Mouse (Mus musculus) liver, adult 2 months (tissue): Measurements from ENCODE around the gene Rp9. TPM values are rescaled to one million over a fixed set of nuclear protein-coding genes. Genes with fewer than 3 reads are reported as not detected.

ENCODE experiments used
- DNase-seq: peaks from one replicate; pipeline ENCODE4 v3.0.0-alpha.2; 2011; ENCODE audit warnings: low read depth, low spot score; ENCODE audit errors: extremely low read depth
- H3K27ac ChIP-seq: fragments of 200-500 bp; replicated peaks from 2 replicates; pipeline ENCODE4 v1.5.1; 2012; ENCODE audit warnings: low read depth, mild to moderate bottlenecking, control low read depth, inconsistent platforms, low read length; ENCODE audit not compliant: insufficient read depth
- H3K27me3 ChIP-seq: fragments of 200-500 bp; 2 replicates; pipeline ENCODE4 v1.6.1; 2012; ENCODE audit warnings: mild to moderate bottlenecking, moderate library complexity, low read length, inconsistent platforms; ENCODE audit not compliant: control insufficient read depth, insufficient read depth
- H3K36me3 ChIP-seq: fragments of 200-500 bp; 2 replicates; pipeline ENCODE4 v1.6.1; 2012; ENCODE audit warnings: low read length, inconsistent platforms; ENCODE audit not compliant: control insufficient read depth, insufficient read depth
- H3K4me1 ChIP-seq: fragments of 200-500 bp; 2 replicates; pipeline ENCODE4 v1.6.1; 2011; ENCODE audit warnings: low read length; ENCODE audit not compliant: control insufficient read depth, insufficient read depth
- H3K4me3 ChIP-seq: fragments of 200-500 bp; 2 replicates; pipeline ENCODE4 v1.5.1; 2011; ENCODE audit warnings: low read depth, mild to moderate bottlenecking, control low read depth, low read length, moderate library complexity; ENCODE audit not compliant: insufficient read depth
- H3K79me2 ChIP-seq: fragments of 200-500 bp; 2 replicates; pipeline ENCODE4 v1.6.1; 2012; ENCODE audit warnings: inconsistent platforms, mild to moderate bottlenecking, low read length, moderate library complexity; ENCODE audit not compliant: control insufficient read depth, insufficient read depth
- H3K9ac ChIP-seq: fragments of 200-500 bp; 2 replicates; pipeline ENCODE4 v1.6.1; 2012; ENCODE audit warnings: low read depth, mild to moderate bottlenecking, control low read depth, inconsistent platforms, low read length
- CTCF ChIP-seq: fragments of 200-500 bp; IDR thresholded peaks from 2 replicates; pipeline ENCODE4 v1.5.1; 2011; ENCODE audit warnings: low read depth, low read length, control low read depth
- POLR2A ChIP-seq: fragments of 200-500 bp; IDR thresholded peaks from 2 replicates; pipeline ENCODE4 v1.6.1; 2011; ENCODE audit warnings: low read length, control low read depth; ENCODE audit not compliant: insufficient read depth; ENCODE audit errors: extremely low read depth
- WGBS: fragments of 180-500 bp; shearing (Covaris S2); methylation state at CpG from one replicate; pipeline ENCODE4 v1.1.7; 2018; 5-methylcytosine and 5-hydroxymethylcytosine counted together
- polyA plus RNA-seq: library from polyadenylated mRNA; depleted of rRNA; stranded (reverse); fragments of >200 nt; gene quantifications from 2 replicates; pipeline ENCODE4 v1.2.3, GENCODE M21; 2012; rRNA removed
- total RNA-seq: library from RNA; depleted of rRNA; stranded (reverse); fragments of >200 nt; gene quantifications from 2 replicates; pipeline ENCODE4 v1.2.3, GENCODE M21; 2014; rRNA removed

The Rp9 gene
- total and polyA plus RNA-seq, 2 experiments, result 47.1 to 58.1 TPM

DNA sequence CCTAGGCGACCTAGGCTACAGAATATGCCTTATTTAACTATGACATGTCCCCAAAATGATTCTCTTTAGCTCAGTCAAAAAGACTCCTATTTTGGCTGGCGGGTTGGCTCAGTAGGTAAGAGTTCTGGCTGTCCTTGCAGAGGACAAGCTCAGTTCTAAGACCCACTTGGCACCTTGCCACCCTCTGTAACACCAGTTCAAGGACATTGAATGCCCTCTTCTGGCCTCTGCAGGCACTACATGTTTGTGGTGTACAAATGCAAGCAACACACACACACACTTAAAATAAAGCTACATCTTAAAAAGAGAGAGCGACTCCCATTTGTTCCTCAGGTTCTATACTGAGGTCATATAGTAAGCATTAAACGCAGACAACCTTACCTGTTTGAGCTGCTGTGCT is 96.8 kb downstream of the Rp9 start:
- Histone ChIP-seq H3K4me3 (no peak overlapping the region), H3K4me1 (no peaks in the 10 kb centered on the region), H3K36me3 (no peaks in the 10 kb centered on the region), H3K9ac (no peak overlapping the region), H3K79me2 (no peaks in the 10 kb centered on the region), H3K27me3 (no peaks in the 10 kb centered on the region), H3K27ac (no peak overlapping the region)
- WGBS, result 98% methylated on average over 4 of the region's 4 CpGs
- peak; percentile 12 for DNase-seq
- TF ChIP-seq CTCF (peak; percentile 13; the same call in 1 of the 2 replicates), POLR2A (no peak)

DNA sequence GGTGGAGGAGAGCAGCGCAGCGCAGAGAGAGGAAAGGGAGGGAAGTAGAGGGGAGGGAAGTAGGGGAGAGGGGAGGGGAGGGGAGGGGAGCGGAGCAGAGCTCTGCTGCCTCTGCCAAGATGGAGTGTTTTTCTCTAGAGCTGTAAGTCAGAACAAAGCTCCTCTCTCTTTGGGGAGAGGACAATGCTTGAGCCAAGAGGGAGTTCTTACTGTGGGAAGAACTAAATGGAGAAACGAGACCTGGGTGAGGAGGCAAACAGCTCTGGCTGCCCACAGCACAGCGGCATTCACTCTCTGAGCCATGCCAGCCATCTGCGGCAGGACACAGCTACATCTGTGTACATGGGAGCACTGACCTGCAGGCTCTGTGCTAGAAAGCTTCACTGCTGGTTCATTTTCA is 101.5 kb downstream of the Rp9 start:
- WGBS, result 81% methylated on average over 6 of the region's 6 CpGs
- Histone ChIP-seq H3K4me1 (no peaks in the 10 kb centered on the region), H3K27ac (peak overlapping the region; percentile 18; the same call in 1 of the 2 replicates), H3K4me3 (peak overlapping the region; percentile 14; the same call in 1 of the 2 replicates), H3K27me3 (no peaks in the 10 kb centered on the region), H3K36me3 (no peaks in the 10 kb centered on the region), H3K9ac (no peak overlapping the region), H3K79me2 (no peaks in the 10 kb centered on the region)
- no peak for DNase-seq
- TF ChIP-seq CTCF, result no peak
- TF ChIP-seq POLR2A, result no peak

- Histone ChIP-seq H3K36me3 (no peaks in the 10 kb centered on the region), H3K4me1 (no peaks in the 10 kb centered on the region), H3K79me2 (no peaks in the 10 kb centered on the region), H3K27ac (no peak overlapping the region), H3K27me3 (no peaks in the 10 kb centered on the region), H3K4me3 (no peak overlapping the region), H3K9ac (no peak overlapping the region)
- WGBS, result 82% methylated on average over 10 of the region's 10 CpGs
- TF ChIP-seq CTCF (no peak), POLR2A (no peak)
- no peak for DNase-seq
Measured at GRCm38 (mm10) chr9:22366621-22367020, 102.9 kb downstream of the Rp9 start.

GRCm38 (mm10) chr9:22366221-22366620 is 103.3 kb downstream of the Rp9 start:
- no peak for DNase-seq
- H3K9ac ChIP-seq, result no peak overlapping the region
- no peak overlapping the region for H3K4me3 ChIP-seq
- H3K27ac ChIP-seq, result no peak overlapping the region
- no peaks in the 10 kb centered on the region for H3K27me3 ChIP-seq
- TF ChIP-seq POLR2A (no peak), CTCF (no peak)
- H3K4me1 ChIP-seq, result no peaks in the 10 kb centered on the region
- WGBS, result 90% methylated on average over 2 of the region's 2 CpGs
- H3K36me3 ChIP-seq, result no peaks in the 10 kb centered on the region
- H3K79me2 ChIP-seq, result no peaks in the 10 kb centered on the region

Other genes starting within 250 kb of the Rp9 start
- gene Zfp809, start 244.0 kb downstream of the Rp9 start, total RNA-seq, result 15.8 and 18.6 TPM in 2 replicates
- gene Zfp809, start 244.0 kb downstream of the Rp9 start, polyA plus RNA-seq, result 12.8 and 15.5 TPM in 2 replicates
- gene Zfp599, start 209.8 kb downstream of the Rp9 start, total RNA-seq, result 0.09 and 0.13 TPM in 2 replicates
- not detected in 2 replicates for gene Zfp599, start 209.8 kb downstream of the Rp9 start, polyA plus RNA-seq
- gene Zfp810, start 162.1 kb downstream of the Rp9 start, total RNA-seq, result 4.6 and 4.7 TPM in 2 replicates
- 1.7 and 2.0 TPM in 2 replicates for gene Zfp810, start 162.1 kb downstream of the Rp9 start, polyA plus RNA-seq
- gene Anln, start 80.6 kb downstream of the Rp9 start, total RNA-seq, result 1.1 and 1.2 TPM in 2 replicates
- gene Anln, start 80.6 kb downstream of the Rp9 start, polyA plus RNA-seq, result 0.07 and 0.23 TPM in 2 replicates
- 0.13 and 0.18 TPM in 2 replicates for gene 9530077C05Rik, start 58.2 kb downstream of the Rp9 start, total RNA-seq
- gene 9530077C05Rik, start 58.2 kb downstream of the Rp9 start, polyA plus RNA-seq, result 0.04 and 0.07 TPM in 2 replicates
- not detected in 2 replicates for gene Gm17545, start 15.5 kb downstream of the Rp9 start, total RNA-seq
- not detected in 2 replicates for gene Gm17545, start 15.5 kb downstream of the Rp9 start, polyA plus RNA-seq
- 7.2 and 8.0 TPM in 2 replicates for gene Bbs9, start 6.0 kb upstream of the Rp9 start, total RNA-seq
- 2.7 and 3.3 TPM in 2 replicates for gene Bbs9, start 6.0 kb upstream of the Rp9 start, polyA plus RNA-seq